Mouse (Mus musculus) urinary bladder, postnatal 14 days (tissue): ENCODE data around the gene Hopx.

Source experiments
- DNase-seq: peaks from one replicate; pipeline ENCODE4 v3.0.0; 2021; ENCODE audit warnings: low spot score

Gene Hopx

DNA sequence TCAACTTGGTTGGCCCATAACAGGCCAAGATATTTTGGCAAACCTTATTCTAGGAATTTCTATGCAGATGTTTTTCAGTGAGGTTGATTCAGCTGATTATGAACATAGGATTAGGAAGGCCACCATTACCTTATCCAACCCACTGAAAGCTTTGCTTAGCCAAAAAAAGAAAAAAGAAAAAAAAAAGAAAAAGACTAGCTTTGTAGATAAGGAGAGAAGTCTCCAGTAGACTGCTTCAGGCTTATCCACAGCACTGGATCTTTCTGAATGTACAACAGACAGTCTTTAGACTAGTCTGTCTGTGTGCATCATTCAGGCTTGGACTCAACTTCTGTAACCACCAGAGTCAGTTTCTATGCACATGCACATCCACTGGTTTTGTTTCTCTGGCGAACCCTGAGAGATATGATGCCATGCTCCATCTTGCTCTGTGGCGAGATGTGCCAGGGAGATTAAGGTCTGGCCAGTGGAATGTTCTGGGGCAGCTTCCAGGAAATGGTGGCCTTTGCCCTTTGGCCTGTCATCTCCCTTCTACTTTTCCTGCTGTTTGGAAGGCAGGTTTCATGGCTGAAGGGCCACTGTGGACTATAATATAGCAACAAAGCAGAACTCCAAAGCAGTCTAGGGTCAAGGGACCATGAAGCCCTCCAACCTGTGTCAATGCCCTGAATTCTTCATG lies 17.7 kb upstream of the Hopx start:
- DNase-seq, result no peak

DNA sequence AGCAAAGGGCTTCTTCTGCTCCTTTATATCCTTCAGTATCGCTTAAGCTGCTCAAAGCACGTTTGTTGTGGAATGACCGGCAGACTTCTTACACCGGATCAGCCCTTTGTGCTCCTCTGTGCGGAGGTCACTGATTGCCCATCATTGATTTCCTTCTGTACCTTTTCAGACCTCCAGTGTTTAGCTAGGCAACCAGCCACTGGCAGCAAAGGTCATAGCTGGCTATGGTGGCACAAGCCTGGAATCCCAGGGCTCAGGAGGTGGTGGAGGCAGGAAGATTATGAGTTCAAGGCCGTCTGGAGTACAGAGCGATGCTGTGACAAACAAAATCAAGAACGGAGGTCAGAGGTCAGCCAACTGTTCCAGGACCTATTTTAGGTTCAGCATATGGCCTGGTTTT lies 17.0 kb upstream of the Hopx start:
- no peak for DNase-seq

DNA sequence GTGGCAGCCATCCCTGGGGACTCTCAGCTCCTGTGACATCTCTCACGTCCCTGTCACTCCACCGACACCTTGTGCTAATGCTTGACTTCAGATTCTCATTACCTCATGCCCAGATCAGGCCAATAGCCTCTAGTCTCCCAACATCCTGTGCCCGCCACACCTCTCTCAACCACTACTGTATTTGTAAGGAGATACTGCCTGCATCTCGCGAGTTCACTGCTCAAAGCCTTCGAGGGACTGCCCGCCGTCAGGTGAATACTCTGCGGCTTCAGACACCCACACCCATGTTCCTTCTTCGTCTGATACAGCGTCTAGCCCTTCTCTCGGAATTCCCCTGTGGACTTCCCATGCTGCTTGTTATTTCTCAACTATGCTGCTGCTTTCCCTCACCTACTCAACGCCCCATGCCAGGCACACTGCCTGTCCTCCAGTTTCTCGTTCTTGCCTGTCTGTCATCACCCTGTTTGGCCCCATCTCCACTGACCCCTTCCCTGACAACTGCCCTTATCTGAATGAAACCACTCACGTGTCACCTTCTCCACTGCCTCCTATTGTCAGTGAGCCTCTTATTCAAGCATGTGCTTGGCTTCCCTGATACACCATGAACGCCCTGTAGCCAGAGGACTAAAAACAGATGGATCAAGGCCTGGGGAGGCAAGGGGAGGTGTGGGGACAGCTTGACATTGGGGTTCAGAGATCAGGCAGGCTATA lies 15.5 kb upstream of the Hopx start:
- DNase-seq, result no peak

DNA sequence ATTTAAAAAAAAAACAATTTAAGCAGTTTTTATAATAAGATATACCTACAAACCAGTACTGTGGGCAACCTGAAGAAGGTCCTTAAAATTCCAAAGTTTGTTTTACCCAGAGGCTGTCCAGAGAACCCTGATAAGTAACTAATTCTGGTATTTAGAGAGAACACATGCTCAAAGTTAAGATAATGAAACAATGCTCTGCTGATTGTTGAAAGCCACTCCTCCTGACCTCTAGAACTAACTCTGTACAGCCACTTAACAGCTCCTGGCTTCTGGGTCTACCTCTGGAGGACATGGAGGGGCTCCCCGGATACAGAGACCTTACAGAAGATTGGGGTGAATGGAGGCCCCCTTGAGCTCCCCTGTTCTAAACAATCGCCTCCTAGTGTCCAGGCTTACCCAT lies 15.0 kb upstream of the Hopx start:
- no peak for DNase-seq

DNA sequence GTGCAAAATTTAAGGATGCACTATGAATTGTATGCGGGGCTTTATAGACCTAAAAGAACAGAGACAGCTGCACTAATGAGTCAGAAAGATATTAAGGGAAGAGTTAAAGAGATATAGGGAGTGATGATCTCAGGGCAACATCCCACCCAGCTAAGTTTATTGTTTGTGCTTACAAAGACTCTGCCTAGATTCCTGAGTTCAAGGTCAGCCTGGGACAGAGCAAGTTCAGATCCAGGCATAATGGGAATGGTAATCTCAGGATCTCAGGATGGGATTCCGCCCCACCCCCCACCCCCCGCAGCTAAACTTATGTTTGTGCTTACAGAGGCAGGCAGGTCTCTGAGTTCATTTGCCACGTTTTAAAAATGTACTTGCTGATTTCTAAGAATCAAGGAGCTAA lies 13.9 kb upstream of the Hopx start:
- no peak for DNase-seq

DNA sequence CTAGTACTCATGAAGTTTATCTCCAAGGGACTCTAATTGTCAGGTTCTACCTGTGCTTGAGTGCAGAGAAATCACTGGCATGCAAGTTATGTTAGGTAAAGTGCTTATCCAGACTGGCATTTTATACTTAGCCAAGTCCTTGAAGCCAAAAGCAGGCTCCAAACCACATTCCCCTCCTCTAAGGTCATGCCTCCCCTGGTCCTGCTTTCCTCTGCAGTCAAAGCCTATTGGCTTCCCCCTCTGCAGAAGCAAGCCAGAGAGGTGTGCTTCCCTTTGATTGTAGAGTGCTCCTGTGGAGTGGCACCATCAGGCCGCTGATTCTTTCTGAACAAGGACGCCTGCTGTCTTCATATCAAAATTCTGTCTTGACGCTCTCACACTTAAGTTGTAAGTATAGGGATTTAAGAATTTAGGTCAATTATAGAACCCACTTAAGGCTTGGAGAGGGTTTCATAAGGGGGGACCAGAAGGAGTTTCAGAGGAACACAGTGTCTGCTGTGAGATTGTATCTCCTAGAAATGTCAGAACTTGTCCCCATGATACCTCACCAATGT lies 11.6 kb upstream of the Hopx start:
- no peak for DNase-seq

DNA sequence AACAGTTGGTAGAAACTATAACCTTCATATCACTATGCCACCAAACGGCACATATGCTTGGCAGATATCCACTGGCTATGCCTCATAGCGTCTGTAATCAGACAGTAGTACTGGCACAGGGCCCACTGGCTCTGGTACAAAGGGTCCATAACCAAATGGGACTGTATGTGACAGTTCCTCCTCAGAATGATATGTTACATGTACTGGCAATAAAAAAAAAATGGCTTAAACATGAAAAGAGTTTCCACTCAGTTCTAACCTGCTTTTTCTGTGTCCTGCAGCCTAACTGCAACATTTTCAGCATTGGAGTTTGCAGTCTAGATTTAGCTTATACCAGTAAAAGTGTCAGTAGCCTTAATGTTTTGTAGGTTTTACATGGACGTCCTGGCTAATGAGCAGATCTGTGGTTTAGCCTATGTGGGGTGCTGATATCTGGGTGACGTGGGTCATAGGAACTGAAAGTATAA lies 9.9 kb upstream of the Hopx start:
- DNase-seq, result peak; percentile 47

DNA sequence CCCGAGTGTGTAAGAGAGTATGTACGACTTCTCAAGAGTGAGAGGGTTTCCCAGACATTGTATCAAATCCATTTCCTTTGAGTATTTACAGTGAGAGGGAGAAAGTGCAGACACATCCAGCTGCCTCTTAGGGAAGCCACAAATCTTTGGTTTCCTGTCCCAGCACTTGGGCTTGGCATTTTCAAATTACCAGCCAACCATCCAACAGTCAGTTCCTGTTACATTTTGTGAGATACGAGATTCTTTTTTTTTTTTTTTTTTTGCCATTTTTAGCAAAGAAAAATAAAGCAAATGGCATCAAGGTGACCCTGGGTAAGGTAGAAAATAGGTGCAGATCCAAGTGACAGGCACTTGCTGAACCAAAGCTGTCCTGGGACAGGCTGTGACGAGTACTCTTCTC lies 9.2 kb upstream of the Hopx start:
- DNase-seq, result no peak

DNA sequence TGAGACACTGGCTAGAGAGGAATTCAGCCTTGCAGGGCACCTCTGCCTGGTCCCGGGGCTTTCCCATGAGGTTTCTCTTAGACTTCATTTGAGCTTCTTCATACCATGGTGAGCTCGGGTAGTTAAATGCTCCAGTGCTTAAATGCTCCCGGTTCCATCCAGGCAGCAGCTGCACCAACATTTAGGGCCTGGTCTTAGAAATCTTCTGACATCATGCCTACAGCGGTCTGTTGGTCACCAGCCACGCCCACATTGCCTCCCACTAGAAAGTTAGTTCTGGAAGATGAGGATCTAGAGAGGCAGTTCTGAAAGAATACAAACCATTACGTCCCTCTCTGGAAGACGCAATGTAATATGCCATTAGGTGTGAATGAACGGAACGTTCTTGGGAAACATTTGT lies 8.7 kb upstream of the Hopx start:
- no peak for DNase-seq

DNA sequence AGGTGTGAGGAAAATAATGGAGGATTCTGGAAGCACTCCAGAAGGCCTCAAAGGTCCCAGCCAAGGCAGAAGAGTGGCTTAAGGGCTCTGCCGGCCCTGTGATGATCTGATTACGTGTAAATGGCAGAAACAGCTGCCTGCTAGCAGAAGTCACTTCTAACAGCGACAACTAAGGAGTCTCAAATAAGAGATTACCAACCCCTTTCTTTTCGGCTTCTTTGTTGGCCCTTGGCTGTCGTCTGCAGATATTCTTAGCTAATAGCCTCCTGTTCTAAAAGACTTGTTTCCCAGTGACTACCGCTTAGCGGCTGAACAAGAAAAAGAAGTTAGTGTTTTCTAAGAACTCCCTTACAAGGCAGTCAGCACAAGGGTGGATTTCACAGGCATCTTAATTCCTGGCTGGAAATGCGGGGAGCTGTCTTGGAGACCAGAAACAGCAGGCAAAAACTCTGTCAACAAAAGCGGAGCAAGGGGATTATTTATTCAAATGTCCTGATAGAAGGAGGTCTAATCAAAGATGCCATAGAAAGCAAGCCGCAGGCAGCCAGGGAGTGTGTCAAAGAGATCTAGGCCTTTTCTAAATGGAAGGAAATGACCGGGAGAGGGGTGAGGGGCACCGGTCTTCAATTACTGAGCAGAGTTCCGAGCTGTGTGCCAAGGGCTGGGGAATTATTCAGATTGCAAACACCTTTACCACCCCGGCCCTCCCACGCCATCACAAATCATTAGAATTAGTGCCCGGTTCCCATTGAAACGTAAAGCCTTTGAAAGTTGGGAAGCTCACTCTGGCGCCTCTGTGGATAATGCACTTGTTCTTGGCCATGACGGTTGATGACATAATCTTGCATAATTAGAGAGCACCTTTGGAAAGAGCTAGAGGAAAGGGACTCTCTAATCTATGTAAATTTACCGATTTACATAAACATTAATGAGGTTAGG lies 7.6 kb upstream of the Hopx start:
- no peak for DNase-seq

DNA sequence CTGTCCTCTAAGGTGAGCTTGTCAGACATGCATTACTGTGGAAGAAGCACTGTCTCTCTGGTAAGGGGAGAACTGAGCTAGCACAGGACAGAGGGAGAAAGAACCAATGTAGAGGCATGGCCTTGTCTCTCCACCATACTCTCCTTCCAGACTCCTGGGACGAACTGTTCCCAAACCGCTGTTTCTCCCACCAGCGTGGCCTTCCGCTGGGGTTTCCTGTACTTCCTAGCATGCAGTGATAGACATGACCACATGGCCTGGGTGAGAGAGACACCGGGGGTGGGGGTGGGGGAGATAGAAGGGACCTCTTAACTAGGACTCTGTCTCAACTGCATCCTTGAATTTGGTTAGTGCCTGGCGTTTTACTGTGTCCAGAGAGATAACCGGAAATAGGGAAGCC lies 5.8 kb upstream of the Hopx start:
- no peak for DNase-seq

DNA sequence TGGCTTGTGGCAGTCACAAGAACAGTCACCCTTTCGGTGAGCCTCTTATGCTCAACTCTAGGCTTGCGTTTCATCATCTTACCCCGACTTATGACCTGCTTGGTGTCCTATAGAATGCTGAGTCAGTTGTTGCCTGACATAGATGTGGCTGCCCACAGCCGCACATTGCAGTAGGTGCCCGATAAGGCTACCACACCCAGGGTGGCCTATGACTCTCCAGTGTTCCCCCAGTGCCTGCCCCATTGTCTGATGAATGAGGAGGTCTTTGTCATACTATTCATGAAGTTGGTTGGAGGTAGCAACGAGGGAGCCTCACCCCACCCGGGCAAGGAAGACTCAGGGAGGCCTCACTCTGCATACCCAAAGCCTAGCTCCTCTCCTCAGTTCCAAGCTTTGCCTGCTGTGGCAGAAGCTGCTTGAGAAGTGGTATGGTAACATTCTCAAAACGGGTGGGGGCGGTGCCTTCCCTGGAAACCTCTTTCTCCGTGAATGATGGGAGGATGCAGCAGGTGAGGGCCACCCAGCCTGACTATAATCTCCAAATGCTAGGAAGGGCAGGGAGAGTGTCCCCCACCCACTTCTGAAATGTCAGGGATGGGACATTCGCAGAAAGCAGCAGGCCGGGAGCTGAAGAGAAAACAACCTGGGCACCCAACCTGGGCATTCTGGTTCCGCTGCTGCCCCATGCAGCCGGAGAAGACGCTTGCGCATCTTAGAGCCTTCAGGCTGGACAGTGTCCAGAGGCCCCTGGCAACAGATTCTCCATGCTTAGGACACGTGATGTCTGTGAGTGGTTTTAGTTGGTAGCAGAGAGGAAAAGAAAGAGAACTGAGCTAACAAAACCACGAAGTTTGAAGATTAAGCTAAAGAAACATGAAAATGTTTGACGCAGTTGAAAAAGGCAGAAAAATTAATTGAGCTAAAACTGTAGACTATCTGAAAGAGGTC lies 4.8 kb upstream of the Hopx start:
- DNase-seq, result no peak

DNA sequence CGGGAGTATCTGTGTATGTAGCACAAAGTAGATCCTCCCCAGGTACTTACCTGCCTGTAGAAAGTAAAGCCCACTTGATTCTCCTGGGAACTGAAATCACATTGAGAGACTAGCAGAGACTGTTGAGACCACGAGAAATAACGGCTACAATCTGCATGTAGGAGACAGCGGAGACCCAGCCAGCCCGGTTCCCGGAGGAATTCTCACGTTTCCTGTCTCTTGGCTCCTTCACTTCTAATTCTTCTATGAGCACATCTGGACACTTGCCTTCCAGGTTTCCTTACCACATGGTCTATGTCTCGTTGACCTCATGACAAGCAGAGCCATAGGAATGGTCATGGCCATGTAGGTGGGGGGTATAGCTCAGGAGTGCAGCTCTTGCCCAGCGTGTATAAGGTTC lies 811 bp upstream of the Hopx start:
- no peak for DNase-seq

DNA sequence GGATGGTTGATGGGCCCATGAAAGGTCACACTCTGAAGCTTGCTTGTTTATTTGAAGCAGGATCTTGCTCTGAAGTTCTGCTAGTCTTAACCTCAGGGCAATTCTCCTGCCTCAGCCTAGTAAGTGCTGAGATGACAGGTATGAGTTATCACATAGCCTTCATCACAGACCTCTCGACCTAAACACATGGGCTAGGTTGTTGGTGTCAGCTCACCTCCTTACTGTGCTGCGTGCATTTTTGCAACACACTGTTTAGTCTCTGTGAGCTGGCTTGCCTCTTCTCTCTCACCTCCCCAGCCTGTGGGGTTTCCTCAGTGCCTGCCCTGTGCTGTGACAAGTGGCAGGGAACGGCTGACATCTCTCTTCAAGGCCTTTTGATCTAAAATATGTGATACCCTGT lies 1.1 kb downstream of the Hopx start:
- no peak for DNase-seq

DNA sequence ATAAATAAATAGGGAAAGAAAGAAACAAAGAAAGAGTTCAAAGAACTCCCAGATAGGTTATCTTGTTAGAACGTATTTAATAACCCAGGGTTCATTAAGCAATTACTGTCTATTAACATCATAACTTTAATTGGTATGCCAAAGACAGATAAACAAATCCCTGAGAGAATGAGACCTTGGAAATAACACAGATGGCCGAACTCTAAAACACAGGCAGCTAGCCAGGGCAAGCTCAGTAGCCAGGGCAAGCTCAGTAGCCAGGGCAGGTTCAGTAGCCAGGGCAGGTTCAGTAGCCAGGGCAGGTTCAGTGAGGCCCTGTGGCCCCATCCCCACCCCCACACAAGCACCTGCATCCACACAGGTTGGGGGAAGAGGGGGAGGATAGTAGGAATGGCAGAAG lies 2.9 kb downstream of the Hopx start:
- DNase-seq, result no peak

DNA sequence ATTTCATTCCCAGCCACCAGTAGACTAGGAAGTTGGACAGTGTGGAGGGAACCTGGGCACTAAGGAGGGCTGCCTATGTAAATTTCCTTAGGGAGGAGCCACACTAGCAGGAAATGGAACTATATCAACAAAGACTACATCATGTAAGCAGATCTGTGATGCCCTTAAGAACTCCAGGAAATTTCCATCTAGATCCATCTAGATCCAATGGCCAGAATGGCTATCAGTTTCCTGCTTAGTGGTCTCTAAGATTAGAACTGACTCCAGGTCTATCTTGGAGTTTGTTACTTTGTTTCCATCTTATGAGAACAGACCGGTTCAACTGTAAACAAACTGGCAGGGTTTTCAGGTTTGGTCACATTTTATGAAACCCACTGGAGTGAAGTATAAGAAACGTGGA lies 5.1 kb downstream of the Hopx start:
- DNase-seq, result peak; percentile 42

DNA sequence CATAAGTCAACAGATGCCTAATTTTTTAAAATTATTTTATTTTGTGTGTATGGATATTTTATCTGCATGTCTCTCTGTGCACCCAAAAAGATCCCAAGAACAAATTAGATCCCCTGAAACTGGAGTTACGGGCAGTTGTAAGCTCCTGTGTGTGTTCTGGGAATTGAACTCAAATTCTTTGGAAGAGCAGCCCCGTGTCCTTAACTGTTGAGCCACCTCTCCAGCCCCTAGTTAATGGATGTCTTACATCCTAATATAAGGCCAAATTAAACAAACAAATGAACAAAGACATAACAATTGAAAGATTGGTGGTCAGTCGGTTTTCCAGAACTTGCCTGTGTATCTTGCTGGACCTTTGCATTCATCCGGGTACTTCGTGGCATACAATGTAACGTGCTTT lies 6.1 kb downstream of the Hopx start:
- no peak for DNase-seq

DNA sequence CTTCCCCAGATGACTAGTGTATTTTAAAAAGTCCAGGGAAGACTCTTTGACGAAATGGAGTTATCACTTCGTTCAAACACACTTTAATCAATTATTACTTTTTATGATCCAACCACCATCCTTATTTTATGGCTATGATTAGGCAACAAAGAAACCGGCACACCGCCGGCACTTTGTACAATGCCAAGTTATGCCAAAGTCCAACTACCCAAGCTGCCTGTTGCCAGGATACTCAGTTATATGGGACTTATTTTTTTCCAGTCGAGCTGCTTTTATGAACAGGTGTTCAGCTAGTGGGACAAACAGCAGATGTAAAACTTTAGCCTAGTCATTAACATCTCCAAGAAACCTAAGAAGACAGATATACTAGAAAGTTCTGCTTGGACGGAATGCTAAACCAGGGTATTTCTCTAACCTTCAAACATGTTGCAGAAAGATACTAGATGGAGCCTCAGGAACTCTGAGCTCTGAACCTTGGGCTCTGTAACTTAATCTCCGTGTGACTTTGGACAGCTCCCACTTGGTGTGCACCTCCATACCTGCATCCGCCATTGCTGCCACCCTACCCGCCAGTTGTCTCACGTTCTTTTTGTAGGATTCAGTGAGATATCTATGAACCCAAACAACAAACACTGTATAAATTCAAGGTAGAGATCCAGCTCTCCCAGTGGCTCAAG lies 7.6 kb downstream of the Hopx start:
- DNase-seq, result no peak

DNA sequence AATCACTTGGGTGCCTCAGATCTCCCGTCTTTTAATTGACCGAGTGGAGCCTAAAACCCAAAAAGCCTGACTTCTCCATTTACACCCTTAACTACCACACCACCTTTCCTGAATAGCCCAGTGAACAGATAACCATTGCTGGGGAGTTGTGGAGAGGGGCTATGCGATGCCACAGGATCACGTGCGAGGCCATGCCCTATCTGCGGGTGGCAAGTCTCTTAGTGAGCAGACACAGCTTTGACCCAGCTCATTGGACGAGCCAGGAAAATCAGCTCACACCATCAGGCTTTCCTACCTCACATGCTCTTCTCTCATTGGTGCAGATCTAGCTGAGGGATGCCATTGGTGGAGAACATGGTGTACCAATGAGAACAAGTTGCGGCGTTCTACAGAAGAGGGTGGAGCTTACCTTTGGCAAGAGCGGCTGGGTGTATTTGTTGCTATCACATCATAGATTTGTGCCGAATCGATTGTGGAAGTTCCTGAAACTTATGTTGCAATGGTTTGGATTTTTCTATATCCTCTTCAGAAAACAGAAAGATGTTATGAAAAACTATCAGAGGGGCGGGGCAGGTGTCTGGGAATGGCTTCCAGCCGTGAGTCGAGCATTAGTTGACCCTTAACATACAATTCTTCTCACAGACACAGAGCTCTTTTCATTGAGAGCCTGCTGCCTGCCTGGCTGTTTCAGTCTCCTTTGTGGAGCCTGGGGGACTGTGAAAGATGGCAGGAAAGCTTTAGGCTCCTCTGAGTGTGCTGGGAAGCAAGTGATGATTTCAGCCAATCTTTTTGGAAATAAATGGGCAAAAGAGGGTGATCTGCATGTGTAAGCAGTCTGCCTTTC lies 12.2 kb downstream of the Hopx start:
- no peak for DNase-seq

DNA sequence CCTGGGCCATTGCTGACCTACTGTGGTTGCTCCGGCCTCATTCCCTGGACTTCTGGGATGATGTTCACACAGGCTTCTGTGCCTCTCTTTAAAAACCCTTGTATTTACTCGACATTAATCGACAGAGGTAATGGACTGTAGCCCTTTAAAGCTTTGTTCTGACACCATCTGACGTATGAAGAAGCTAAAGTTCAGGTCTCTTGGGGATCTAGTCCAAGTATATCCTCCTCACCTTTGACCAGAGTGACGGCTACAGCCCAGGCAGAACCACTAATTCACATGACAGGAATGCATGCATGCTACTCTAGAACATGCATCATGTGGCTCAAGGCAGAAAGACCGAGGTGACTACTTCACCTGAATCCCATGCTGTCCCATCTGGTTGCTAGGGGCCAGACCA lies 14.2 kb downstream of the Hopx start:
- DNase-seq, result no peak
